Mouse (Mus musculus): ENCODE measurements around the gene Kcnq2.

DNA sequence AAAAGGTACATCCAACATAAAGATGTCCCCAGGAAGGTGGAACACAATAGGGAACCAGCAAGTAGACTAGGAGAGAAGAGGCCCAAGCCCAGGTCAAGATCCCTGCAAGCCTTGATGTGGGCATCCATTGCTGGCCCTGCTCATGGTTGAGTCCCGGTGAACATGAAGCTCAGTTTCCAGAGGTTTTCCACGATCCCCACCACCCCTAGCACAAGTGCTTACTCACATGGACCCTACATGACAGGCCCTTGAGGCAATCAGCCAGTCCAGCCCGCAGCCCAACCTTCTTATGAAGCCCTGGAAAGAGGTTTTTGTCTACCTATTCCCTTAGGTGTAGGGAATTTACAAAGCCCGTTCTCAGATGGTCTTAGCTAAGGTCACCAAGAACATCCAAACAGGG, 22.1 kb upstream of the Kcnq2 start:
- no peak for TF ChIP-seq POLR2A (IDR thresholded peaks at IDR 0.05; ENCODE audit: extremely low read depth, insufficient read depth, low read length)
- TF ChIP-seq CTCF (IDR thresholded peaks at IDR 0.05; ENCODE audit: extremely low read depth, insufficient read depth, low read length), result no peak

Measured in cortical plate, adult 2 months (tissue).